Mouse (Mus musculus): ENCODE results near the gene 1700024G13Rik.

- TF ChIP-seq CTCF (IDR thresholded peaks at IDR 0.05; ENCODE audit: extremely low read depth, insufficient read depth, insufficient read length, insufficient replicate concordance) (no peak), POLR2A (IDR thresholded peaks at IDR 0.05; ENCODE audit: low read depth, low read length) (no peak)
These were observed 51.6 kb downstream of the 1700024G13Rik start for GRCm38 (mm10) chr14:32336547-32336946.

All from spleen, adult 2 months (tissue).